Mouse (Mus musculus): ENCODE measurements around the gene Gm43517.

DNA sequence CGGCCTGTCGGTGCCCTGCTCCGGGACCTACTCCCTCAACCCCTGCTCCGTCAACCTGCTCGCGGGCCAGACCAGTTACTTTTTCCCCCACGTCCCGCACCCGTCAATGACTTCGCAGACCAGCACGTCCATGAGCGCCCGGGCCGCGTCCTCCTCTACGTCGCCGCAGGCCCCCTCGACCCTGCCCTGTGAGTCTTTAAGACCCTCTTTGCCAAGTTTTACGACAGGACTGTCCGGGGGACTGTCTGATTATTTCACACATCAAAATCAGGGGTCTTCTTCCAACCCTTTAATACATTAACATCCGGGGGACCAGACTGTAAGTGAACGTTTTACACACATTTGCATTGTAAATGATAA, 637 bp downstream of the Gm43517 start:
- TF ChIP-seq POLR2A (IDR thresholded peaks at IDR 0.05; ENCODE audit: borderline replicate concordance, extremely low read depth, low read depth, low read length) (no peak), CTCF (IDR thresholded peaks at IDR 0.05; ENCODE audit: insufficient read depth, low read length) (no peak)

All from lung, adult 2 months (tissue).